Mouse (Mus musculus): ENCODE data around the gene 1700056E22Rik.

DNA sequence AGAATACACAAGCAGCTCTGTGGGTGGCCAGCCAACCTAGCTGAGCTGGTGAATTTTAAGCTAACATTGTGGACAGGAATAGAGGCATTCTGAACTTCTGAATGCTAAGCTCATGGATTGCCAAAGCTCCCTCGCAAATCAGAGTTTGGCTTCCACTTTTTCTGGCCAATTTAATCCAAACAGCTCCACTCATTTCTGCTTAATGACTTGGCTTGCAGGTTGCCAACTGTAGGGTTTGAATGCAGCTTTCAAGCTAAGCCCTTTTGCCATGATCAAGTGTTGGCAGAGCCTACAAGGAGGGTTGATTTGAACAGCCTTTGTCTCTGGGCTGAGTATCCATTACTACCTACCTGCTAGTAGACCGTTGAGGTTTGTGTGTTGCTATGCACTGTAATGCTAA is 31.6 kb downstream of the 1700056E22Rik start:
- TF ChIP-seq EP300 (IDR thresholded peaks at IDR 0.05; ENCODE audit: insufficient read depth, low read depth, low read length) (no peak), CTCF (IDR thresholded peaks at IDR 0.05; ENCODE audit: low read depth, low read length) (no peak), POLR2A (IDR thresholded peaks at IDR 0.05; ENCODE audit: insufficient read depth, low read length) (no peak)

Data from ES-Bruce4 (cell line).